Mouse (Mus musculus) testis, adult 2 months (tissue): ENCODE measurements around the gene Tmem47. TPM values are rescaled to one million over a fixed set of nuclear protein-coding genes. Genes with fewer than 3 reads are reported as not detected.

ENCODE experiments used
- H3K27ac ChIP-seq: fragments of 200-500 bp; 2 replicates; pipeline ENCODE4 v1.5.1; 2012; ENCODE audit warnings: low read depth, low read length; ENCODE audit not compliant: control insufficient read depth, insufficient read depth
- H3K27me3 ChIP-seq: fragments of 200-500 bp; 2 replicates; pipeline ENCODE4 v1.6.1; 2012; ENCODE audit warnings: mild to moderate bottlenecking, low read length, moderate library complexity; ENCODE audit not compliant: control insufficient read depth, insufficient read depth
- H3K36me3 ChIP-seq: fragments of 200-500 bp; 2 replicates; pipeline ENCODE4 v1.6.1; 2012; ENCODE audit warnings: mild to moderate bottlenecking, low read length; ENCODE audit not compliant: control insufficient read depth, insufficient read depth
- H3K4me1 ChIP-seq: fragments of 200-500 bp; 2 replicates; pipeline ENCODE4 v1.6.1; 2012; ENCODE audit warnings: low read length; ENCODE audit not compliant: control insufficient read depth, insufficient read depth
- H3K4me3 ChIP-seq: fragments of 200-500 bp; 2 replicates; pipeline ENCODE4 v1.5.1; 2012; ENCODE audit warnings: low read depth, mild to moderate bottlenecking, low read length, moderate library complexity, mixed read lengths; ENCODE audit not compliant: control insufficient read depth
- CTCF ChIP-seq: fragments of 200-500 bp; IDR thresholded peaks from 2 replicates; pipeline ENCODE4 v1.5.1; 2012; ENCODE audit warnings: low read depth, mild to moderate bottlenecking, inconsistent platforms, low read length, moderate library complexity; ENCODE audit not compliant: control insufficient read depth, insufficient read depth, insufficient replicate concordance
- POLR2A ChIP-seq: fragments of 200-500 bp; IDR thresholded peaks from 2 replicates; pipeline ENCODE4 v1.6.1; 2012; ENCODE audit warnings: low read depth, mild to moderate bottlenecking, inconsistent platforms, low read length, moderate library complexity; ENCODE audit not compliant: control insufficient read depth
- polyA plus RNA-seq: library from polyadenylated mRNA; depleted of rRNA; stranded (reverse); fragments of >200 nt; gene quantifications from 2 replicates; pipeline ENCODE4 v1.2.3, GENCODE M21; 2012

The Tmem47 gene
- polyA plus RNA-seq, 1 experiment: 2.4 TPM

GRCm38 (mm10) chrX:81085025-81085752 is 14.7 kb downstream of the Tmem47 start:
- Histone ChIP-seq H3K4me1 (no peaks in the 10 kb centered on the region), H3K27ac (no peak overlapping the region), H3K27me3 (no peaks in the 10 kb centered on the region), H3K4me3 (no peak overlapping the region), H3K36me3 (no peaks in the 10 kb centered on the region)
- no peak for TF ChIP-seq CTCF
- TF ChIP-seq POLR2A: no peak

DNA sequence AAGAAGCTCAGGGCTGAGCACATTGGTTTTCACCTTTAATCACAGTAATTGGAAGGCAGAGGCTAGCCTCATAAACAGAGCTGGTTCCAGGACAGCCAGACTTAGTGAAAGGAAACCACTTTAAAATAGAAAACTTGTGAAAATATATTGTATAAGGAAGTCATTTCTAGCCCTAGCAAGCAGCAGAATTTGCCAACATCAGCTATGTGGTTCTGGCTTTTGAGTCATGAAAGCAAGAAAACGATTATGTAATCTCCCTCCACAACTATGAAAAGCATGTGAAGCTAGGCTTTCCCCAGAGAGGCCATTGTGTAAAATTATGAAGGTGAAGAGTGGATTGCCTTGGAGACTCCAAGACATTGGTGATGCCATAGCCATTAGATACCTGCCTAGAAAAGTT is 76.9 kb downstream of the Tmem47 start:
- Histone ChIP-seq H3K4me3 (no peak overlapping the region), H3K4me1 (no peaks in the 10 kb centered on the region), H3K27ac (no peak overlapping the region), H3K27me3 (no peaks in the 10 kb centered on the region), H3K36me3 (no peaks in the 10 kb centered on the region)
- TF ChIP-seq POLR2A (no peak), CTCF (no peak)
